Mouse (Mus musculus) brown adipose tissue, adult 24 weeks (tissue): ENCODE data around the gene Wscd2. TPM values are rescaled to one million over a fixed set of nuclear protein-coding genes. Genes with fewer than 3 reads are reported as not detected.

Source experiments
- H3K27ac ChIP-seq: fragments of 200-500 bp; replicated peaks from 2 replicates; pipeline ENCODE4 v1.5.1; 2012; ENCODE audit warnings: low read depth, mild to moderate bottlenecking, low read length
- H3K4me1 ChIP-seq: fragments of 200-500 bp; 2 replicates; pipeline ENCODE4 v1.6.1; 2012; ENCODE audit warnings: low read length, mixed read lengths; ENCODE audit not compliant: control insufficient read depth, insufficient read depth, insufficient read length
- H3K4me3 ChIP-seq: fragments of 200-500 bp; 2 replicates; pipeline ENCODE4 v1.5.1; 2012; ENCODE audit warnings: low read depth, mild to moderate bottlenecking, low read length, moderate library complexity; ENCODE audit not compliant: insufficient read depth
- polyA plus RNA-seq: library from polyadenylated mRNA; stranded (reverse); fragments of >200 nt; gene quantifications from 2 replicates; pipeline ENCODE4 v1.2.4, GENCODE M21; 2012; ENCODE audit not compliant: missing spikeins, insufficient read depth, insufficient read length

Gene Wscd2
- polyA plus RNA-seq, 1 experiment = 2.0 TPM

DNA sequence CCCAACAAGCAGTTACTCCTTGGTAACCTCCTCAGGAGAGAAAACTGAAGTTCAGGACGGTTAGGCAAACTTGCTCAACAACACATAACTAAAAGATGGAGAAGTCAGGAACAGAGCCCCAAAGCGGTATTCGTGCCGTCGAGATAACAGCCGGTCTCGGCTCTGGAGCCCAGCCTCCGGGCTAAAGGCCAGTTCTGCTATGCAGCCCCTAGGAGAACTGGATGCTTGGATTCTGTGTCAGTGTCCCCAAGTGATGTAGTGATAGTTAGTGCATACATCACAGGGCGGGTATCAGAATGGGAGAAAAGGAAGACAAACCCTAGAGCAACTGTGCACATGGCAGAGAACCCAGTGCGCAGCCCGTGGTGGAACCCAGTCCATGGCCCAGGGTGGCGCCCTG is 147.9 kb downstream of the Wscd2 start:
- H3K4me1 ChIP-seq = peaks cover 39% of the 10 kb centered on the region
- H3K4me3 ChIP-seq = no peak overlapping the region
- H3K27ac ChIP-seq = no peak overlapping the region

DNA sequence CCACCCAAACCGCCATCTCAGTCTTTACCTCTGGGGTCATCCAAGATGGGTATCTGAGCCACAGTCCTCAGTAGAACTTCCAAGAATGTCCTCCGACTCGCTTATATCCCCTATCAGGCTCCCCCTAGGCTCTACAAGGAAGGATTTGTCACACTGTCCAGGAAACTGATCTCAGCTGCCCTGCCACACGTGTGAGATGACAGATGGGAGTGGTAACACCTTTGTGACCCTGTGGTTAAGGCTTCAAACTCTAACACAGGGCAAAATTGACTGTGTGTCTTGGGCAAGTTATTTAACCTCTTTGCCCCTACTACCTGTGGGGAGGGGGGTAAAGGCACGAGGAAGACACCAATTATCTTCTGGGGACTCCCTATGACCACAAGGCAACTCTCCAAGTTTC is 149.0 kb downstream of the Wscd2 start:
- no peak overlapping the region for H3K27ac ChIP-seq
- no peak overlapping the region for H3K4me3 ChIP-seq
- H3K4me1 ChIP-seq = peaks cover 38% of the 10 kb centered on the region

Other genes starting within 250 kb of the Wscd2 start
- 0.33 and 0.59 TPM in 2 replicates for gene Sgsm1, start 179.5 kb upstream of the Wscd2 start, polyA plus RNA-seq
- gene Aym1, start 133.0 kb upstream of the Wscd2 start, polyA plus RNA-seq = not detected in 2 replicates
- gene Cmklr1, start 160.1 kb downstream of the Wscd2 start, polyA plus RNA-seq = 10.9 and 17.4 TPM in 2 replicates
- gene 1700069L16Rik, start 234.4 kb downstream of the Wscd2 start, polyA plus RNA-seq = not detected in 2 replicates
- gene Ficd, start 245.5 kb downstream of the Wscd2 start, polyA plus RNA-seq = 4.2 and 4.4 TPM in 2 replicates